Mouse (Mus musculus): Measurements from ENCODE around the gene Ascl1.

Gene Ascl1

GRCm38 (mm10) chr10:87493576-87493975 is at the start of gene Ascl1:
Gene Ascl1, minus strand, starts transcription at chr10:87493660.
- in situ Hi-C loops (cut with MboI, MseI): loop anchor here (25.0 kb wide), 1 partner anchor 731 kb away; the partner anchor contains the start of gene Gm49358

GRCm38 (mm10) chr10:87534172-87534571 is 40.7 kb upstream of the Ascl1 start:
- in situ Hi-C loops (cut with MboI, MseI): no loop called here

- in situ Hi-C loops (cut with MboI, MseI): no loop called here
Observed at GRCm38 (mm10) chr10:87521646-87522045, 28.2 kb upstream of the Ascl1 start, which contains the start of gene Pah. Gene Pah, plus strand, starts transcription at chr10:87521795.

GRCm38 (mm10) chr10:87520401-87521116 is 27.1 kb upstream of the Ascl1 start:
- in situ Hi-C loops (cut with MboI, MseI): no loop called here

- in situ Hi-C loops (cut with MboI, MseI): no loop called here
Observed at GRCm38 (mm10) chr10:87518585-87518984, 25.1 kb upstream of the Ascl1 start.

GRCm38 (mm10) chr10:87513052-87513451 is 19.6 kb upstream of the Ascl1 start:
- in situ Hi-C loops (cut with MboI, MseI): no loop called here

GRCm38 (mm10) chr10:87508581-87508980 is 15.1 kb upstream of the Ascl1 start:
- in situ Hi-C loops (cut with MboI, MseI): loop anchor here (5.0 kb wide), 1 partner anchor 496 kb away; no protein-coding TSS in a partner anchor

- in situ Hi-C loops (cut with MboI, MseI): no loop called here
Observed at GRCm38 (mm10) chr10:87503946-87504345, 10.5 kb upstream of the Ascl1 start.

GRCm38 (mm10) chr10:87502283-87502682 is 8.8 kb upstream of the Ascl1 start:
- in situ Hi-C loops (cut with MboI, MseI): no loop called here

- in situ Hi-C loops (cut with MboI, MseI): no loop called here
Observed at GRCm38 (mm10) chr10:87501659-87502042, 8.2 kb upstream of the Ascl1 start.

GRCm38 (mm10) chr10:87500926-87501658 is 7.6 kb upstream of the Ascl1 start:
- in situ Hi-C loops (cut with MboI, MseI): no loop called here

- in situ Hi-C loops (cut with MboI, MseI): loop anchor here (25.0 kb wide), 1 partner anchor 735 kb away; the partner anchor contains the start of gene Gm49358
Observed at GRCm38 (mm10) chr10:87497056-87497455, 3.6 kb upstream of the Ascl1 start.

GRCm38 (mm10) chr10:87494596-87494995 is 1.1 kb upstream of the Ascl1 start:
- in situ Hi-C loops (cut with MboI, MseI): loop anchor here (25.0 kb wide), 1 partner anchor 732 kb away; the partner anchor contains the start of gene Gm49358

GRCm38 (mm10) chr10:87494176-87494575 is 716 bp upstream of the Ascl1 start:
- in situ Hi-C loops (cut with MboI, MseI): loop anchor here (25.0 kb wide), 1 partner anchor 732 kb away; the partner anchor contains the start of gene Gm49358

GRCm38 (mm10) chr10:87492661-87493551 is 554 bp downstream of the Ascl1 start:
- in situ Hi-C loops (cut with MboI, MseI): loop anchor here (25.0 kb wide), 1 partner anchor 731 kb away; the partner anchor contains the start of gene Gm49358

- in situ Hi-C loops (cut with MboI, MseI): loop anchor here (25.0 kb wide), 1 partner anchor 730 kb away; the partner anchor contains the start of gene Gm49358
Observed at GRCm38 (mm10) chr10:87492332-87492660, 1.2 kb downstream of the Ascl1 start.

- in situ Hi-C loops (cut with MboI, MseI): loop anchor here (25.0 kb wide), 1 partner anchor 729 kb away; the partner anchor contains the start of gene Gm49358
Observed at GRCm38 (mm10) chr10:87491485-87492040, 1.9 kb downstream of the Ascl1 start.

- in situ Hi-C loops (cut with MboI, MseI): loop anchor here (25.0 kb wide), 1 partner anchor 728 kb away; the partner anchor contains the start of gene Gm49358
Observed at GRCm38 (mm10) chr10:87490328-87490727, 3.1 kb downstream of the Ascl1 start.

GRCm38 (mm10) chr10:87489246-87490009 is 4.0 kb downstream of the Ascl1 start:
- in situ Hi-C loops (cut with MboI, MseI): loop anchor here (25.0 kb wide), 1 partner anchor 727 kb away; the partner anchor contains the start of gene Gm49358
